Mouse (Mus musculus) CH12.LX (cell line): ENCODE measurements around the gene Pde8a.

Experiments
- CHD1 ChIP-seq: IDR thresholded peaks from 2 replicates; pipeline ENCODE4 v1.6.1; 2012; ENCODE audit warnings: low read depth, low read length, improper control_type of control experiment, inconsistent platforms
- CHD2 ChIP-seq: IDR thresholded peaks from 2 replicates; pipeline ENCODE4 v1.6.1; 2011; ENCODE audit warnings: low read length, improper control_type of control experiment
- CTCF ChIP-seq, 2 experiments: IDR thresholded peaks in 1 of 2; conservative IDR thresholded peaks in 1 of 2; 2 replicates each; pipeline ENCODE4 v1.5.1; 2011 to 2012; ENCODE audit warnings: low read depth in 2 of 2, low read length in 2 of 2, improper control_type of control experiment in 1 of 2, inconsistent platforms in 1 of 2, mild to moderate bottlenecking in 1 of 2, moderate library complexity in 1 of 2
- EP300 ChIP-seq: IDR thresholded peaks from 2 replicates; pipeline ENCODE4 v1.6.1; 2011; ENCODE audit warnings: low read length, improper control_type of control experiment
- HCFC1 ChIP-seq: IDR thresholded peaks from 2 replicates; pipeline ENCODE4 v1.6.1; 2012; ENCODE audit warnings: low read depth, mild to moderate bottlenecking, inconsistent platforms, low read length, improper control_type of control experiment
- JUND ChIP-seq: conservative IDR thresholded peaks from 2 replicates; pipeline ENCODE4 v1.6.1; 2011; ENCODE audit warnings: low read depth, low read length, improper control_type of control experiment
- MAX ChIP-seq: IDR thresholded peaks from 2 replicates; pipeline ENCODE4 v1.6.1; 2011; ENCODE audit warnings: low read length, improper control_type of control experiment
- MAZ ChIP-seq: IDR thresholded peaks from 2 replicates; pipeline ENCODE4 v1.6.1; 2012; ENCODE audit warnings: low read depth, mild to moderate bottlenecking, inconsistent platforms, low read length, improper control_type of control experiment, moderate library complexity
- MYC ChIP-seq: IDR thresholded peaks from 2 replicates; pipeline ENCODE4 v1.6.1; 2011; ENCODE audit warnings: low read depth, mild to moderate bottlenecking, improper control_type of control experiment, low read length
- NRF1 ChIP-seq: IDR thresholded peaks from 2 replicates; pipeline ENCODE4 v1.6.1; 2014; ENCODE audit warnings: low read depth, mild to moderate bottlenecking, inconsistent platforms, low read length, improper control_type of control experiment, moderate library complexity
- POLR2A ChIP-seq: IDR thresholded peaks from 2 replicates; pipeline ENCODE4 v1.6.1; 2011; ENCODE audit warnings: low read depth, mild to moderate bottlenecking, improper control_type of control experiment, low read length
- USF2 ChIP-seq: conservative IDR thresholded peaks from 2 replicates; pipeline ENCODE4 v1.6.1; 2011; ENCODE audit warnings: low read depth, low read length, improper control_type of control experiment

DNA sequence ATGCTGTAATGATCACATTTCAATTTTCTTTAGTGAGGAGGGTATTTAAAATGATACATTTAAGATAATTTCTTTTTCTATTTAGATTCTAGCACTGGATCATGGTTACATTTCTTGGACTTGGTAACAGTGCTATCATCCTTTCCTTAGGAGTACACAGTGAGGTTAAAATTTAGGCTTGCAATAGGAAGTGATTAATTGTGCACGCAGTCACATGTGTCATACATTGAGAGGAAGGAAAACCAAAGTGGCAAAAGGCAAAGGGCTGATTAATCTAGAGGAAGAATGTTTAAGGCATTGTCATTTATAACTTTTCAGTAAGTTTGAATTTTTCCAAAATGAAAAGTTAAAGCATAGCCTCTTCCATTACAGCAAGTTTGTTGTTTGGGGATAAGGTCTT is 67.8 kb downstream of the Pde8a start:
- TF ChIP-seq CHD1, result no peak
- no peak for TF ChIP-seq CTCF (conservative IDR thresholded peaks at IDR 0.05 in 1 of 2, IDR thresholded peaks at IDR 0.05 in 1 of 2; ENCODE audit: low read depth in 2 of 2, low read length in 2 of 2)
- no peak for TF ChIP-seq POLR2A
- no peak for TF ChIP-seq MYC
- no peak for TF ChIP-seq USF2
- TF ChIP-seq NRF1, result no peak
- TF ChIP-seq MAZ, result no peak
- no peak for TF ChIP-seq MAX
- TF ChIP-seq CHD2, result no peak
- no peak for TF ChIP-seq JUND
- TF ChIP-seq EP300, result no peak
- no peak for TF ChIP-seq HCFC1
